In genomic region chr17:28251579-28252280, GRCm38 (mm10) we compare ENCODE assay signal across 15 mouse cellular contexts. TPM values are rescaled to one million over a fixed set of nuclear protein-coding genes. Genes with fewer than 3 reads are reported as not detected.
DNase-seq lines count a peak whose midpoint lies in the region; ATAC-seq lines count a peak whose summit lies in the region.
"Had no signal": no experiment of that assay in that cellular context is flagged by ENCODE, and none has a peak within 500 bp of the region (broad histone marks: within the 10 kb centered on the region; RNA-seq: fewer than 3 reads in every experiment).

No protein-coding gene starts in this region.

- H3K27ac ChIP-seq in heart, embryonic 15.5 days = peak overlapping the region; percentile 45
- 0 out of 2 replicates have a peak overlapping the region, but pooled peaks have one; percentile 22 for H3K27ac ChIP-seq in liver, embryonic 12.5 days
- 0 out of 2 replicates have a peak overlapping the region, but pooled peaks have one; percentile 41 for H3K27ac ChIP-seq in limb, embryonic 12.5 days
- H3K27ac ChIP-seq in stomach, embryonic 15.5 days = peak overlapping the region; percentile 51
- H3K27ac ChIP-seq in midbrain, embryonic 15.5 days = no peak overlapping the region
- H3K27ac ChIP-seq: hindbrain, embryonic 12.5 days had no signal

- WGBS in heart, embryonic 15.5 days = 79% methylated on average over 12 of the region's 12 CpGs
- 58% methylated on average over 12 of the region's 12 CpGs for WGBS in liver, embryonic 12.5 days (ENCODE audit: insufficient replicate concordance)
- 84% methylated on average over 12 of the region's 12 CpGs for WGBS in limb, embryonic 12.5 days
- WGBS in stomach, embryonic 15.5 days = 77% methylated on average over 12 of the region's 12 CpGs
- 88% methylated on average over 12 of the region's 12 CpGs for WGBS in midbrain, embryonic 15.5 days

- peaks cover 56% of the 10 kb centered on the region for H3K4me1 ChIP-seq in heart, embryonic 15.5 days (replicated peaks)
- peaks cover 78% of the 10 kb centered on the region for H3K4me1 ChIP-seq in liver, embryonic 12.5 days
- H3K4me1 ChIP-seq in limb, embryonic 12.5 days (replicated peaks) = peaks cover 65% of the 10 kb centered on the region
- H3K4me1 ChIP-seq in stomach, embryonic 15.5 days = peaks cover 30% of the 10 kb centered on the region
- peaks cover 7% of the 10 kb centered on the region; the same call in 1 of the 2 replicates for H3K4me1 ChIP-seq in midbrain, embryonic 15.5 days

- intact Hi-C loops in heart, postnatal 25 days (cut with DNase I) = no loop called here

- H3K36me3 ChIP-seq in heart, embryonic 15.5 days = no peaks in the 10 kb centered on the region
- H3K36me3 ChIP-seq in liver, embryonic 12.5 days = peaks cover 30% of the 10 kb centered on the region
- peaks cover 19% of the 10 kb centered on the region for H3K36me3 ChIP-seq in limb, embryonic 12.5 days
- H3K36me3 ChIP-seq in stomach, embryonic 15.5 days = peaks cover 5% of the 10 kb centered on the region; the same call in 1 of the 2 replicates
- no peaks in the 10 kb centered on the region for H3K36me3 ChIP-seq in midbrain, embryonic 15.5 days (replicated peaks)
- H3K36me3 ChIP-seq: hindbrain, embryonic 12.5 days had no signal

- DNase-seq in heart, postnatal 25 days (ENCODE audit: low spot score) = no peak
- DNase-seq in liver = no peak
- DNase-seq in frontal cortex, postnatal 36 days (ENCODE audit: low spot score in 2 of 2) = no peak
- DNase-seq: adrenal gland, postnatal 36 days; cerebellum, postnatal 36 days; gastrocnemius, postnatal 10 days; kidney, adult 18-20 months; right cerebral cortex, postnatal 14 days had no signal

- ATAC-seq in heart, embryonic 15.5 days (replicated peaks; ENCODE audit: insufficient number of reproducible peaks, insufficient read depth, low FRiP score, low read depth) = no peak
- ATAC-seq in liver, embryonic 12.5 days = no peak
- ATAC-seq in limb, embryonic 12.5 days (ENCODE audit: insufficient number of reproducible peaks, insufficient read depth, low FRiP score, low TSS enrichment, low read depth) = no peak
- ATAC-seq in stomach, embryonic 15.5 days (ENCODE audit: insufficient read depth, low FRiP score, low read depth) = no peak
- no peak for ATAC-seq in midbrain, embryonic 15.5 days (replicated peaks)
- ATAC-seq: forebrain, embryonic 14.5 days had no signal

- no peaks in the 10 kb centered on the region for H3K9me3 ChIP-seq in heart, embryonic 15.5 days (replicated peaks)
- no peaks in the 10 kb centered on the region for H3K9me3 ChIP-seq in liver, embryonic 12.5 days (replicated peaks)
- 0 out of 2 replicates have a peak, but pooled peaks cover 3% of the 10 kb centered on the region for H3K9me3 ChIP-seq in limb, embryonic 12.5 days
- H3K9me3 ChIP-seq in stomach, embryonic 15.5 days = no peaks in the 10 kb centered on the region
- no peaks in the 10 kb centered on the region for H3K9me3 ChIP-seq in midbrain, embryonic 15.5 days
- H3K9me3 ChIP-seq: hindbrain, embryonic 12.5 days had no signal

- no peak overlapping the region for H3K4me3 ChIP-seq in heart, embryonic 15.5 days
- H3K4me3 ChIP-seq in liver, embryonic 12.5 days = no peak overlapping the region
- H3K4me3 ChIP-seq in limb, embryonic 12.5 days (replicated peaks) = no peak overlapping the region
- H3K4me3 ChIP-seq in stomach, embryonic 15.5 days (replicated peaks) = no peak overlapping the region
- no peak overlapping the region for H3K4me3 ChIP-seq in midbrain, embryonic 15.5 days
- H3K4me3 ChIP-seq: hindbrain, embryonic 12.5 days had no signal

- H3K4me2 ChIP-seq in heart, embryonic 15.5 days = no peak overlapping the region
- H3K4me2 ChIP-seq in liver, embryonic 12.5 days = no peak overlapping the region
- H3K4me2 ChIP-seq in limb, embryonic 12.5 days = no peak overlapping the region
- H3K4me2 ChIP-seq in stomach, embryonic 15.5 days = no peak overlapping the region
- H3K4me2 ChIP-seq in midbrain, embryonic 15.5 days = no peak overlapping the region
- H3K4me2 ChIP-seq: hindbrain, embryonic 12.5 days had no signal

- H3K9ac ChIP-seq in heart, embryonic 15.5 days = no peak overlapping the region
- no peak overlapping the region for H3K9ac ChIP-seq in liver, embryonic 12.5 days
- no peak overlapping the region for H3K9ac ChIP-seq in limb, embryonic 12.5 days (replicated peaks)
- no peak overlapping the region for H3K9ac ChIP-seq in stomach, embryonic 15.5 days
- H3K9ac ChIP-seq in midbrain, embryonic 15.5 days = no peak overlapping the region
- H3K9ac ChIP-seq: hindbrain, embryonic 12.5 days had no signal

- H3K27me3 ChIP-seq in heart, embryonic 15.5 days = no peaks in the 10 kb centered on the region
- H3K27me3 ChIP-seq in liver, embryonic 12.5 days (replicated peaks) = no peaks in the 10 kb centered on the region
- no peaks in the 10 kb centered on the region for H3K27me3 ChIP-seq in limb, embryonic 12.5 days
- no peaks in the 10 kb centered on the region for H3K27me3 ChIP-seq in stomach, embryonic 15.5 days (replicated peaks)
- H3K27me3 ChIP-seq in midbrain, embryonic 15.5 days (replicated peaks) = no peaks in the 10 kb centered on the region
- H3K27me3 ChIP-seq: hindbrain, embryonic 12.5 days had no signal

RNA-seq across cellular contexts. Expression of gene Ppard, which starts 19.2 kb away (rescaled TPM):
- 1.1 and 1.4 TPM in 2 replicates for polyA plus RNA-seq in heart, embryonic 15.5 days (2015; fragmentation: Nextera tagmentation; extraction: Ambion mirVana)
- 10 to 100 TPM; 40.4 to 40.6 TPM for total RNA-seq in heart, postnatal 25 days (2021)
- polyA plus RNA-seq in liver, embryonic 12.5 days (2016; fragmentation: Nextera tagmentation; extraction: Ambion mirVana) = 2.0 and 2.1 TPM in 2 replicates
- 3.2 and 3.5 TPM in 2 replicates for polyA plus RNA-seq in limb, embryonic 12.5 days (2016; fragmentation: Nextera tagmentation; extraction: Ambion mirVana)
- polyA plus RNA-seq in stomach, embryonic 15.5 days (2015; fragmentation: Nextera tagmentation; extraction: Ambion mirVana) = 3.3 and 4.6 TPM in 2 replicates
- polyA plus RNA-seq in midbrain, embryonic 15.5 days (2015; fragmentation: Nextera tagmentation; extraction: Ambion mirVana) = 1.8 TPM in 2 replicates

RNA-seq across cellular contexts. Expression of gene Def6, which starts 44.2 kb away (rescaled TPM):
- 4.2 and 12.0 TPM in 2 replicates for polyA plus RNA-seq in heart, embryonic 15.5 days (2015; fragmentation: Nextera tagmentation; extraction: Ambion mirVana)
- 1 to 10 TPM; 2.4 to 2.8 TPM for total RNA-seq in heart, postnatal 25 days (2021)
- polyA plus RNA-seq in liver, embryonic 12.5 days (2016; fragmentation: Nextera tagmentation; extraction: Ambion mirVana) = 21.6 and 25.2 TPM in 2 replicates
- 11.1 and 12.8 TPM in 2 replicates for polyA plus RNA-seq in limb, embryonic 12.5 days (2016; fragmentation: Nextera tagmentation; extraction: Ambion mirVana)
- polyA plus RNA-seq in stomach, embryonic 15.5 days (2015; fragmentation: Nextera tagmentation; extraction: Ambion mirVana) = 9.6 and 10.0 TPM in 2 replicates
- polyA plus RNA-seq in midbrain, embryonic 15.5 days (2015; fragmentation: Nextera tagmentation; extraction: Ambion mirVana) = 5.3 and 7.3 TPM in 2 replicates
